Mouse (Mus musculus) cerebellum, adult 2 months (tissue): ENCODE results near the gene Ldlrad3. TPM values are rescaled to one million over a fixed set of nuclear protein-coding genes. Genes with fewer than 3 reads are reported as not detected.

Source experiments
- DNase-seq, 2 experiments: peaks; one replicate each; pipeline ENCODE4 v3.0.0; 2021
- H3K27ac ChIP-seq: fragments of 200-500 bp; 2 replicates; pipeline ENCODE4 v1.5.1; 2012; ENCODE audit warnings: low read length, control low read depth, inconsistent platforms; ENCODE audit not compliant: insufficient read depth
- H3K27me3 ChIP-seq: fragments of 200-500 bp; 2 replicates; pipeline ENCODE4 v1.6.1; 2012; ENCODE audit warnings: inconsistent platforms, mild to moderate bottlenecking, low read length, moderate library complexity; ENCODE audit not compliant: control insufficient read depth, insufficient read depth
- H3K4me1 ChIP-seq: fragments of 200-500 bp; 2 replicates; pipeline ENCODE4 v1.6.1; 2011; ENCODE audit warnings: low read length; ENCODE audit not compliant: control insufficient read depth, insufficient read depth
- H3K4me3 ChIP-seq: fragments of 200-500 bp; replicated peaks from 2 replicates; pipeline ENCODE3; 2011; ENCODE audit warnings: mild to moderate bottlenecking, low read depth, low read length, control low read depth; ENCODE audit not compliant: insufficient read depth
- CTCF ChIP-seq: fragments of 200-500 bp; IDR thresholded peaks from 2 replicates; pipeline ENCODE4 v1.5.1; 2011; ENCODE audit warnings: low read depth, mild to moderate bottlenecking, control low read depth, low read length, moderate library complexity, borderline replicate concordance; ENCODE audit not compliant: insufficient read depth
- POLR2A ChIP-seq: fragments of 200-500 bp; IDR thresholded peaks from 2 replicates; pipeline ENCODE4 v1.6.1; 2011; ENCODE audit warnings: low read length, control low read depth, borderline replicate concordance; ENCODE audit not compliant: insufficient read depth
- WGBS: fragments of 180-500 bp; shearing (Covaris S2); methylation state at CpG from one replicate; pipeline ENCODE4 v1.1.7; 2018; 5-methylcytosine and 5-hydroxymethylcytosine counted together
- polyA plus RNA-seq: library from polyadenylated mRNA; depleted of rRNA; stranded (reverse); fragments of >200 nt; gene quantifications from 2 replicates; pipeline ENCODE4 v1.2.3, GENCODE M21; 2012

Gene Ldlrad3
- polyA plus RNA-seq, 1 experiment: 12.3 TPM

DNA sequence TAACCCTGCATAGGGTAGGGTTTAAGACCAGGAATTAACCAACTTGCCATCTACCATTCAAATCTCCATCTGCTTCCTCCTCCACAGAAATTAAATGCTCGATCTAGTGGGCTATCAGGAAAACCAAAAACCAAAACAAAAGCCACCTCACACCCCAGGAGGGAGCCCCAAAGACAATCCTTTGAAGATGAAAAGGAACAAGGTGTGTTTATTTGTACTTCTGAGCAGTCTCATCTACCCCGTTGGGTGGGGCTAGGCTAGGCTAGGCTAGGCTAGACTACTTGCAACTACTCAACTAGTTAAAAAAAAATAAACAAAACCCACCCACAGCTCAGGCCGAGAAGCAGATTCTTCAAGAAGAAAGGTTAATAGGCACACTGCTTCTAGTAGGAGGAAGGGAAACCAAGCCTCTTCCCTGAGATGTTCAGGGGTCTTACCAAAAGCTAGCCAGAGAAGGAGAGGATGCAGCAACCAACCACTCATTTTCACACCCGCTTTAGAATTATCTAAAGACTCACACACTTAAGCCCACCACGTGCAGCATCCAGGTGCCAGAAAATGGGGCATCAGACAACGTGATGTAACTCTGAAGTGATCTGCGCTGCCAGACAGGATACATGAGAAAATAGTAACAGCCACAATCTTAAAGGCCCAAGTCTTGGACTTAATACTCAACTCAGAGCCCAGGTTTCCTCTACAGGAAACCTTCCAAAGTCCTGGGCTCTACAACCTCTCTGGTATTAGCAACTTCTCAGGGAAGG, 2.3 kb downstream of the Ldlrad3 start:
- Histone ChIP-seq H3K27me3 (no peaks in the 10 kb centered on the region), H3K4me1 (peaks cover 4% of the 10 kb centered on the region; the same call in 1 of the 2 replicates), H3K27ac (no peak overlapping the region), H3K4me3 (no peak overlapping the region)
- TF ChIP-seq POLR2A (no peak), CTCF (no peak)
- whole genome bisulfite sequencing: 82% methylated on average over 7 of the region's 7 CpGs
- DNase-seq: no peak

GRCm38 (mm10) chr2:102181459-102181858, 4.7 kb downstream of the Ldlrad3 start:
- no peaks in the 10 kb centered on the region for H3K27me3 ChIP-seq
- no peak overlapping the region for H3K4me3 ChIP-seq
- peaks cover 7% of the 10 kb centered on the region; the same call in 1 of the 2 replicates for H3K4me1 ChIP-seq
- no peak for DNase-seq
- TF ChIP-seq CTCF (no peak), POLR2A (no peak)
- WGBS: 66% methylated on average over 2 of the region's 2 CpGs
- H3K27ac ChIP-seq: no peak overlapping the region

DNA sequence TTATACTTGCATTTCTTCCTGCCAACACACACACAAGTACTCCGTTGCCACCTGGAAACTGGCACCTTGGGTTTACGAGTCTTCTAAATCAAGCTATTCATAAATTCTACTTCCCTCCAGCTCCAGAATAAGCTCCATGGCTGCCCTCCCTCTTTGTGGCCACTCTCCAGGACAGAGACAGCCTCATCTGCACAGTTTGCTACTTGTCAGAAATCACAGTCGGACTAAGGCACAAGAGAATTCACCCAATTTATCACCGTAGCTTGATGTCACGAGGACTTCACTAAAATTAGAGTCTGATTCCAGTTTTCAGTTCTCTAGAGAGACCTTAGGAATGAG, 9.8 kb downstream of the Ldlrad3 start:
- no peak for DNase-seq
- Histone ChIP-seq H3K27ac (no peak overlapping the region), H3K4me1 (peaks cover 10% of the 10 kb centered on the region), H3K4me3 (no peak overlapping the region), H3K27me3 (no peaks in the 10 kb centered on the region)
- 38% methylated on average over 5 of the region's 5 CpGs for WGBS
- TF ChIP-seq POLR2A (no peak), CTCF (no peak)

- Histone ChIP-seq H3K4me1 (peaks cover 10% of the 10 kb centered on the region), H3K4me3 (no peak overlapping the region), H3K27me3 (no peaks in the 10 kb centered on the region), H3K27ac (no peak overlapping the region)
- TF ChIP-seq CTCF (no peak), POLR2A (no peak)
- DNase-seq: no peak
- 72% methylated on average over 15 of the region's 15 CpGs for WGBS
Observed at GRCm38 (mm10) chr2:102175741-102176433, 10.3 kb downstream of the Ldlrad3 start.

- Histone ChIP-seq H3K27ac (no peak overlapping the region), H3K27me3 (no peaks in the 10 kb centered on the region), H3K4me3 (no peak overlapping the region), H3K4me1 (peaks cover 13% of the 10 kb centered on the region)
- no peak for DNase-seq
- TF ChIP-seq POLR2A (no peak), CTCF (no peak)
- 48% methylated on average over 4 of the region's 4 CpGs for WGBS
Observed at GRCm38 (mm10) chr2:102172458-102172857, 13.7 kb downstream of the Ldlrad3 start.

GRCm38 (mm10) chr2:102166550-102167325, 19.4 kb downstream of the Ldlrad3 start:
- 57% methylated on average over 15 of the region's 15 CpGs for WGBS
- TF ChIP-seq CTCF (no peak), POLR2A (no peak)
- Histone ChIP-seq H3K4me1 (peaks cover 3% of the 10 kb centered on the region; the same call in 1 of the 2 replicates), H3K27ac (no peak overlapping the region), H3K27me3 (no peaks in the 10 kb centered on the region), H3K4me3 (no peak overlapping the region)
- DNase-seq: no peak

GRCm38 (mm10) chr2:102163106-102163505, 23.1 kb downstream of the Ldlrad3 start:
- Histone ChIP-seq H3K27me3 (no peaks in the 10 kb centered on the region), H3K4me1 (no peaks in the 10 kb centered on the region; the same call in 1 of the 2 replicates), H3K27ac (no peak overlapping the region), H3K4me3 (no peak overlapping the region)
- DNase-seq: no peak
- 91% methylated on average over 3 of the region's 3 CpGs for WGBS
- no peak for TF ChIP-seq POLR2A
- no peak for TF ChIP-seq CTCF

DNA sequence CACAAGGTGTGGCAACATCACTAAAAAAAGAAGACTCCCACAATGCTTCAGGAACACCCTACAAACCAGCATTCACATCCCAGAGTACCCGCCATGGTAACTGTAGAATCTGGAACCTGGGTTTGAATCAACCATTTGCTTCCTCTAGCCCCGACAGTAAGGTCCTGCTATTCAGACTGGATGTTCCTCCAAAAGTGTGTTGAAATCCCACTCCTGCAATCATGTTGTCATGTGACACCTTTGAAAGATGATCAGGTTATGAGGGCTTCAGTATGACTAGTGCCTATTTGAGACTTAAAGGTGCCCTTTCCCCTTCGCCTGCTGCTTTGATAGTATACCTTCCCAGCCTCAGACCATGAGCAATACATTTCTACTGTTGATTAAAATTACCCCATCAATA, 28.6 kb downstream of the Ldlrad3 start:
- Histone ChIP-seq H3K4me3 (no peak overlapping the region), H3K4me1 (peaks cover 2% of the 10 kb centered on the region), H3K27me3 (no peaks in the 10 kb centered on the region), H3K27ac (no peak overlapping the region)
- WGBS: 97% methylated on average over 3 of the region's 3 CpGs
- TF ChIP-seq POLR2A: no peak
- no peak for TF ChIP-seq CTCF
- no peak for DNase-seq
